Mouse (Mus musculus) brain, embryonic 14.5 days (tissue): ENCODE data around the gene Gm17409.

Experiments used
- CTCF ChIP-seq: fragments of 200-500 bp; IDR thresholded peaks from 2 replicates; pipeline ENCODE4 v1.5.1; 2012; ENCODE audit warnings: inconsistent platforms, mild to moderate bottlenecking, moderate library complexity, borderline replicate concordance; ENCODE audit not compliant: insufficient read depth, insufficient read length; ENCODE audit errors: extremely low read depth
- POLR2A ChIP-seq: fragments of 200-500 bp; IDR thresholded peaks from 2 replicates; pipeline ENCODE4 v1.6.1; 2012; ENCODE audit warnings: mild to moderate bottlenecking, inconsistent platforms, borderline replicate concordance; ENCODE audit not compliant: poor library complexity, insufficient read depth, insufficient read length, severe bottlenecking; ENCODE audit errors: extremely low read depth

GRCm38 (mm10) chr2:58493685-58494635 is 24.0 kb downstream of the Gm17409 start:
- TF ChIP-seq CTCF: no peak
- TF ChIP-seq POLR2A: no peak
